Mouse (Mus musculus): Measurements from ENCODE around the gene Pnma5.
A peak's percentile ranks its signal among the peaks of the same experiment; 100 is the strongest.
"Not testable (repeated sequence)": the region's sequence is repeated elsewhere in the genome, so short reads cannot be mapped to it uniquely, and the experiment has no call there.

Gene Pnma5

GRCm38 (mm10) chrX:73037003-73037402, at the start of gene Pnma5:
Pnma5 (minus strand) TSS chrX:73037103.
- DNase-seq, result no peak

GRCm38 (mm10) chrX:73082267-73083055, 45.6 kb upstream of the Pnma5 start, which contains the start of gene Xlr4a:
Xlr4a (minus strand) TSS chrX:73082478.
- DNase-seq, result not testable (repeated sequence)

GRCm38 (mm10) chrX:73066765-73067312, 29.9 kb upstream of the Pnma5 start:
- not testable (repeated sequence) for DNase-seq

GRCm38 (mm10) chrX:73064415-73064793, 27.5 kb upstream of the Pnma5 start, which contains the start of gene Pnma3:
Pnma3 (plus strand) TSS chrX:73064787.
- peak in 1 of 2 experiments; percentile 14 for DNase-seq

- DNase-seq, result peak; percentile 21 to 36
These were observed 26.9 kb upstream of the Pnma5 start for GRCm38 (mm10) chrX:73063512-73064414.

- DNase-seq, result no peak
These were observed 25.4 kb upstream of the Pnma5 start for GRCm38 (mm10) chrX:73062323-73062722.

GRCm38 (mm10) chrX:73061528-73061927, 24.6 kb upstream of the Pnma5 start:
- DNase-seq, result no peak

- DNase-seq, result peak; percentile 93 to 98
These were observed 17.1 kb upstream of the Pnma5 start for GRCm38 (mm10) chrX:73053860-73054563.

GRCm38 (mm10) chrX:73039666-73040065, 2.8 kb upstream of the Pnma5 start:
- no peak for DNase-seq

GRCm38 (mm10) chrX:73038831-73039230, 1.9 kb upstream of the Pnma5 start:
- DNase-seq, result no peak

GRCm38 (mm10) chrX:73012846-73013245, 24.1 kb downstream of the Pnma5 start:
- DNase-seq, result no peak

- DNase-seq, result peak; percentile 93 to 94
These were observed 29.1 kb downstream of the Pnma5 start for GRCm38 (mm10) chrX:73007597-73008479.

GRCm38 (mm10) chrX:73005678-73006077, 31.2 kb downstream of the Pnma5 start:
- no peak for DNase-seq

- no peak for DNase-seq
These were observed 33.8 kb downstream of the Pnma5 start for GRCm38 (mm10) chrX:73003110-73003509.

- no peak for DNase-seq
These were observed 41.4 kb downstream of the Pnma5 start for GRCm38 (mm10) chrX:72995542-72995941.

GRCm38 (mm10) chrX:72992291-72992919, 44.5 kb downstream of the Pnma5 start:
- DNase-seq, result no peak

GRCm38 (mm10) chrX:72990581-72990980, 46.3 kb downstream of the Pnma5 start:
- DNase-seq, result no peak

GRCm38 (mm10) chrX:72988431-72988830, 48.5 kb downstream of the Pnma5 start:
- no peak for DNase-seq

GRCm38 (mm10) chrX:72987520-72987905, 49.4 kb downstream of the Pnma5 start:
- DNase-seq, result no peak

GRCm38 (mm10) chrX:72986841-72987519, 49.9 kb downstream of the Pnma5 start, which contains the start of gene Zfp185:
Zfp185 (plus strand) TSS chrX:72987339.
- DNase-seq, result no peak
